Mouse (Mus musculus): ENCODE measurements around the gene Dusp16. TPM values are rescaled to one million over a fixed set of nuclear protein-coding genes. Genes with fewer than 3 reads are reported as not detected.

Gene Dusp16
- total RNA-seq, 2 experiments from 2014 or later, result 23.9 to 25.5 TPM

- no peak for DNase-seq (ENCODE audit: low spot score in 2 of 2)
Measured at GRCm38 (mm10) chr6:134793046-134793806, 801 bp upstream of the Dusp16 start.

GRCm38 (mm10) chr6:134791251-134792118 lies 940 bp downstream of the Dusp16 start:
- no peak for DNase-seq (ENCODE audit: low spot score in 2 of 2)

GRCm38 (mm10) chr6:134789100-134789499 lies 3.3 kb downstream of the Dusp16 start:
- DNase-seq (ENCODE audit: low spot score in 2 of 2), result no peak

DNA sequence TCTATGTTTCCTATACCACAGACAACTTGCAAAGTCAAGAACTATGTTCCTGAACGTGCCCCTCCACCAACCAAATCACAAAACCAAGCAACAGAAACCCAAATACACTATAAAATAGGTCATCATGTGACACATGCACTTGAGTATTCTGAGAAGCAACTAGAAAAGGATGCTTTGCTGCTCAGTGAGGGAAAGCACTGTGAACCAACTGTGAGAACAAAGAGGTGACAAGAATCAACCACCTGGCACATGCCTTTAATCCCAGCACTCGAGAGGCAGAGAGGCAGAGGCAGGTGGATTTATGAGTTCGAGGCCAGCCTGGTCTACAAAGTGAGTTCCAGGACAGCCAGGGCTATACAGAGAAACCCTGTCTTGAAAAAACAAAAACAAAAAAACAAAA lies 6.0 kb downstream of the Dusp16 start:
- DNase-seq (ENCODE audit: low spot score in 2 of 2), result no peak

- no peak for DNase-seq (ENCODE audit: low spot score in 2 of 2)
Measured at GRCm38 (mm10) chr6:134782900-134783299, 9.5 kb downstream of the Dusp16 start.

GRCm38 (mm10) chr6:134781494-134781913 lies 10.9 kb downstream of the Dusp16 start:
- DNase-seq (ENCODE audit: low spot score in 2 of 2), result no peak

GRCm38 (mm10) chr6:134780024-134780423 lies 12.4 kb downstream of the Dusp16 start:
- no peak for DNase-seq (ENCODE audit: low spot score in 2 of 2)

- no peak for DNase-seq (ENCODE audit: low spot score in 2 of 2)
Measured at GRCm38 (mm10) chr6:134773961-134774360, 18.5 kb downstream of the Dusp16 start.

GRCm38 (mm10) chr6:134773292-134773893 lies 19.0 kb downstream of the Dusp16 start:
- DNase-seq (ENCODE audit: low spot score in 2 of 2), result no peak

- no peak for DNase-seq (ENCODE audit: low spot score in 2 of 2)
Measured at GRCm38 (mm10) chr6:134770339-134770738, 22.1 kb downstream of the Dusp16 start.

DNA sequence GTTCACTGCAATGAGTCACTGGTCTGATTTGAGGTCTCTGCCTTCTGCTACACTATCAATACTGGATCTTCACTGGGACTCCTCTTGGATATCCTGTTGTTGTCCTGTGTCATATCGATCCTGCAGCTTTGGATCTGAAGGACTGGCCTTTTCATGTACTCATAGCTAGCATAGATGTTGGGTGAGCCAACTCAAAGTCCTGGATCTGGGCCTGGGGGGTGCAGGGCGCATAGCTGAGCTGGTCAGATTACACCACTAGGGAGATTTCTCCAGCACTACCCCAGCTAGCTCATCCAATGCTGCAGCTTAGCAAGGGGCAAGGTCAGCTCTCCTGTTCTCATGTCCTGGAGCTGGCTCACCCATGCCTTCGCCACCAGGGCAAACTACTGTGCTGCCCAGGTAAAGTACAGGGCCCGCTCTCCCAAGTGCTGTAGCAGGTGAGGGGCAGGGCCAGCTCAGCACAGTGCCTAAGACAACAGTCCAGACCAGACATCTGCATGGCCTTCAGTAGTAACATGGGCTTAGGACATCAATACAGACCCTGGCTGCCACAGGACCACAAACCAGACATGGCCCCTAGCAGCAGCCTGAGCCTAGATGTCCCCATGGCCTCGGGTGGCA lies 27.9 kb downstream of the Dusp16 start:
- DNase-seq (ENCODE audit: low spot score in 2 of 2), result no peak

GRCm38 (mm10) chr6:134763436-134763835 lies 29.0 kb downstream of the Dusp16 start:
- no peak for DNase-seq (ENCODE audit: low spot score in 2 of 2)

- DNase-seq (ENCODE audit: low spot score in 2 of 2), result no peak
Measured at GRCm38 (mm10) chr6:134761808-134762207, 30.6 kb downstream of the Dusp16 start.

- DNase-seq (ENCODE audit: low spot score in 2 of 2), result no peak
Measured at GRCm38 (mm10) chr6:134760926-134761544, 31.4 kb downstream of the Dusp16 start.

GRCm38 (mm10) chr6:134756058-134756457 lies 36.4 kb downstream of the Dusp16 start:
- DNase-seq (ENCODE audit: low spot score in 2 of 2), result no peak

GRCm38 (mm10) chr6:134753858-134754257 lies 38.6 kb downstream of the Dusp16 start:
- DNase-seq (ENCODE audit: low spot score in 2 of 2), result no peak

DNA sequence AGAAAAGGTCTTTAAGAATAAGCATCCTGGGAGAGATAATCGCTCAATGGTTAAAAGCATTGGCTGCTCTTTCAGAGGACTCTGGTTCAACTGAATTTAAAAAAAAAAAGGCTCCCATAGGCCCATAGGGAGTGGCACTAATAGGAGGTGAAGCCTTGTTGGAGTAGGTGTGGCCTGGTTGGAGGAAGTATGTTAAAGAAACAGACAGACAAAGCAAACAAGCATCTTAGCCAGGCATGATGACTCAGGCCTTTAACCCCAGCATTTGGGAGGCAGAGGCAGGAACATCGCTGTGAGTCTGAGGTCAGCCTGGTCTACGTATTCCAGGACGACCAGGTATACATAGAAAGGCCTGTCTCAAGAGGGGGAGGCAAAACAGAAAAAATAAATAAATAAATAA lies 39.0 kb downstream of the Dusp16 start:
- no peak for DNase-seq (ENCODE audit: low spot score in 2 of 2)

DNA sequence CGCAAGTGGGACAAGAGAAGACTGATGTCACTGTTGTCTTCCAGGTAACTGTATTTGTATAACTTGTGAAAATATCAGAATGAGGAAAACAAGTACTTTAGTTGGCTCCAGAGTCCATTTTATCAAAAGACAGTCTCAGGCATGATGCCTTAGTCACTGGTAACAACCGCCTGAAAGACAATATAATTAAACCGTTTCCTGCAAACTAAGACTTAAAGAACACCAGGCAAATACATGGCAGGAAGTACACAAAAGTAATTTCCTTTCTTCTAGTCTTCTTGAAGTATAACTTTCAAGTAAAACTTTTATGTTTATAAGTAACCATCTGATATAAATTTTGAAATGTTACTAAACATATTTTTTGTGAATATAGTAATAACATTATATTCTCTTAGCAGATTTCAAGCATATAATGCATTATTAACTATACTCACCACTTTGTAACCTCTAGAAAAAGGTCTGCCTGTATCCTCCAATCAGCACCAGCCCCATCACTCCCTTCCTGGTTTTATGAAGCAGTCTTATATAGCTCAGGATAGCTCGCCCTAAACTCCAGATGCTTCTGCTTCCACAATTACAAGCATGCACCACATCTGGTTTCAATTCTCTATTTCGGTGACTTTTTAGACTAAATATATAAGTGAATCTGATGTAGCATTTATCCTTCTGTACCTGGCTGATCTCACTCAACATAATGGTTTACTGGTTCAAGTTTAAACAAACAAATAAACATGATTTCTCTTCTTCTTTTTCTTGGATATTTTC lies 40.4 kb downstream of the Dusp16 start:
- no peak for DNase-seq (ENCODE audit: low spot score in 2 of 2)

DNA sequence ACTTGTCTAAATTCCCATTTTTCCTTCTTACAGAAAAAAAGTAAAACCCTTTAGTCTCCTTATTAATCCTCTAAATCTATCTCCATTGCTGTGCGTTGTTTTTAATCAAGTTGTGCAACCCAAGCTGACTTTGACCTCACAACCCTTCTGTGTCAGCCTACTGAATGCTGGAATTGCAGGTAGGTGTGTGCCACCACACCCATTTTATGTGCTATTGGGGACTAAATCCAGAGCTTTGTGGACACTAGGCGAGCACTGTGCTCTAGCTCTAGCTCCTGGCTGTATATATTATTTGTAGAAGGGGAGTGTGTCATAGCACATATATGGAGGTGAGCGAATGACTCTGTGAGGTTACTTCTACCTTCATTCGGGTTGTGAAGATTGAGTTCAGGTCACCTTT lies 41.3 kb downstream of the Dusp16 start:
- no peak for DNase-seq (ENCODE audit: low spot score in 2 of 2)

DNA sequence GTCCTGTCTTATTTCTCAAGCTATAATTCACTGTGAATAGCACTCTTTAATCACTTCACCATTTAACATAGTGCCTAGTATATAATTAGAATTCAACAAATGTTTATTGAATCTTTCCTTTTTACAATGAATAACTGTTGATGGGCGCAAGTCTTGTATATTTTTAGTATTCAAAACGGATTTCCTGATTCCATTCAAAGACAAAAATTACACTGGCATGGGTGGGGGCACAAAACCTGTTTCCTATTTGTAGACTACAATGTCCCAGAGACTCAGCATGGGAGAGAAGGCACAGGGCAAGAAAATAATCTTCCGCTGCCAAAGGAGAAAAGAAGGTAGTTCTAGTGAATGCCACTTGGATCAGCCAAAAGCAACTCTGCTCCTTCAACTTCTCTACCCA lies 44.3 kb downstream of the Dusp16 start:
- DNase-seq (ENCODE audit: low spot score in 2 of 2), result no peak
